Mouse (Mus musculus) CH12.LX (cell line): ENCODE data around the gene Gm11563.
"Not testable (repeated sequence)": the region's sequence is repeated elsewhere in the genome, so short reads cannot be mapped to it uniquely, and the experiment has no call there.

Source experiments
- BHLHE40 ChIP-seq: IDR thresholded peaks from 2 replicates; pipeline ENCODE4 v1.6.1; 2011; ENCODE audit warnings: mild to moderate bottlenecking, low read depth, low read length, improper control_type of control experiment
- CTCF ChIP-seq, 2 experiments: IDR thresholded peaks in 1 of 2; conservative IDR thresholded peaks in 1 of 2; 2 replicates each; pipeline ENCODE4 v1.5.1; 2011 to 2012; ENCODE audit warnings: low read depth in 2 of 2, low read length in 2 of 2, improper control_type of control experiment in 1 of 2, inconsistent platforms in 1 of 2, mild to moderate bottlenecking in 1 of 2, moderate library complexity in 1 of 2
- KAT2A ChIP-seq: IDR thresholded peaks from 2 replicates; pipeline ENCODE4 v1.6.1; 2012; ENCODE audit warnings: low read length, improper control_type of control experiment, inconsistent platforms; ENCODE audit not compliant: insufficient replicate concordance
- MAZ ChIP-seq: IDR thresholded peaks from 2 replicates; pipeline ENCODE4 v1.6.1; 2012; ENCODE audit warnings: low read depth, mild to moderate bottlenecking, inconsistent platforms, low read length, improper control_type of control experiment, moderate library complexity
- MYC ChIP-seq: IDR thresholded peaks from 2 replicates; pipeline ENCODE4 v1.6.1; 2011; ENCODE audit warnings: low read depth, mild to moderate bottlenecking, improper control_type of control experiment, low read length
- POLR2A ChIP-seq: IDR thresholded peaks from 2 replicates; pipeline ENCODE4 v1.6.1; 2011; ENCODE audit warnings: low read depth, mild to moderate bottlenecking, improper control_type of control experiment, low read length
- POLR2AphosphoS2 ChIP-seq: IDR thresholded peaks from 2 replicates; pipeline ENCODE4 v1.6.1; 2011; ENCODE audit warnings: low read depth, low read length, improper control_type of control experiment
- RAD21 ChIP-seq: IDR thresholded peaks from 2 replicates; pipeline ENCODE4 v1.6.1; 2011; ENCODE audit warnings: low read depth, mild to moderate bottlenecking, low read length, improper control_type of control experiment, moderate library complexity
- SIN3A ChIP-seq: IDR thresholded peaks from 2 replicates; pipeline ENCODE4 v1.6.1; 2012; ENCODE audit warnings: low read length, improper control_type of control experiment, inconsistent platforms
- TCF12 ChIP-seq: IDR thresholded peaks from 2 replicates; pipeline ENCODE4 v1.6.1; 2014; ENCODE audit warnings: low read depth, mild to moderate bottlenecking, inconsistent platforms, low read length, improper control_type of control experiment
- UBTF ChIP-seq: IDR thresholded peaks from 2 replicates; pipeline ENCODE4 v1.6.1; 2012; ENCODE audit warnings: low read depth, mild to moderate bottlenecking, inconsistent platforms, low read length, improper control_type of control experiment, moderate library complexity

GRCm38 (mm10) chr11:99643635-99644139, 15.1 kb downstream of the Gm11563 start, which contains the start of gene Krtap4-7:
- not testable (repeated sequence) for TF ChIP-seq POLR2A; MAZ; POLR2AphosphoS2; RAD21; UBTF; CTCF (conservative IDR thresholded peaks at IDR 0.05 in 1 of 2, IDR thresholded peaks at IDR 0.05 in 1 of 2; ENCODE audit: low read depth in 2 of 2, low read length in 2 of 2); KAT2A; SIN3A; MYC; TCF12; BHLHE40
